Comparison of ENCODE assay signal across 8 mouse cellular contexts in genomic region chr6:38874035-38874434, GRCm38 (mm10). TPM values are rescaled to one million over a fixed set of nuclear protein-coding genes. Genes with fewer than 3 reads are reported as not detected.
DNase-seq lines count a peak whose midpoint lies in the region; ATAC-seq and TF ChIP-seq lines count a peak whose summit lies in the region.

No protein-coding gene starts in this region.

- DNase-seq in MN1 (ENCODE audit: low spot score) = peak; percentile 79
- peak; percentile 76 for DNase-seq in heart, postnatal 0 days (ENCODE audit: low spot score)
- peak; percentile 64 to 83 for DNase-seq in kidney, postnatal 25 days
- DNase-seq in thymus, postnatal 25 days = peak; percentile 50

- no peak overlapping the region for H3K27ac ChIP-seq in brown adipose tissue, adult 24 weeks (replicated peaks; ENCODE audit: low read depth, low read length)
- H3K27ac ChIP-seq in heart, postnatal 0 days (ENCODE audit: low read depth) = no peak overlapping the region
- H3K27ac ChIP-seq in liver, embryonic 16.5 days (ENCODE audit: low read length) = peak overlapping the region; percentile 98
- H3K27ac ChIP-seq in neural tube, embryonic 13.5 days (replicated peaks) = peak overlapping the region; percentile 99

- H3K4me3 ChIP-seq in brown adipose tissue, adult 24 weeks (ENCODE audit: insufficient read depth, low read depth, low read length) = peak overlapping the region; percentile 68
- peak overlapping the region; percentile 100 for H3K4me3 ChIP-seq in heart, postnatal 0 days (ENCODE audit: low read depth, low read length)
- H3K4me3 ChIP-seq in liver, embryonic 16.5 days (ENCODE audit: low read depth, low read length) = peak overlapping the region; percentile 95
- peak overlapping the region; percentile 100 for H3K4me3 ChIP-seq in neural tube, embryonic 13.5 days

- peak overlapping the region; percentile 88 for H3K4me2 ChIP-seq in heart, postnatal 0 days (ENCODE audit: low read depth, low read length)
- H3K4me2 ChIP-seq in liver, embryonic 16.5 days (ENCODE audit: low read depth, low read length) = peak overlapping the region; percentile 71
- peak overlapping the region; percentile 72 for H3K4me2 ChIP-seq in neural tube, embryonic 13.5 days

- no peaks in the 10 kb centered on the region for H3K9me3 ChIP-seq in heart, postnatal 0 days (replicated peaks; ENCODE audit: control insufficient read depth, low read length)
- no peaks in the 10 kb centered on the region for H3K9me3 ChIP-seq in liver, embryonic 16.5 days (replicated peaks; ENCODE audit: control insufficient read depth, low read length)
- H3K9me3 ChIP-seq in neural tube, embryonic 13.5 days = no peaks in the 10 kb centered on the region

- ATAC-seq in erythroid progenitor cell, adult 5-6 weeks (replicated peaks; ENCODE audit: low FRiP score, poor library complexity, severe bottlenecking) = peak; percentile 63
- ATAC-seq in heart, postnatal 0 days (ENCODE audit: insufficient read depth, low read depth) = no peak
- no peak for ATAC-seq in liver, embryonic 16.5 days (ENCODE audit: low read depth)
- no peak for ATAC-seq in neural tube, embryonic 13.5 days (ENCODE audit: low read depth)

- peaks cover 9% of the 10 kb centered on the region for H3K4me1 ChIP-seq in brown adipose tissue, adult 24 weeks (ENCODE audit: control insufficient read depth, insufficient read depth, insufficient read length, low read length)
- peaks cover 5% of the 10 kb centered on the region; the same call in 1 of the 2 replicates for H3K4me1 ChIP-seq in heart, postnatal 0 days (ENCODE audit: control insufficient read depth, insufficient read depth)
- peaks cover 42% of the 10 kb centered on the region for H3K4me1 ChIP-seq in liver, embryonic 16.5 days (ENCODE audit: control insufficient read depth, low read depth, low read length)
- H3K4me1 ChIP-seq in neural tube, embryonic 13.5 days (replicated peaks) = peaks cover 51% of the 10 kb centered on the region

- peak; percentile 61 for TF ChIP-seq CTCF in heart, postnatal 0 days (IDR thresholded peaks at IDR 0.05; ENCODE audit: low read depth)

- WGBS in heart, postnatal 0 days = 10% methylated on average over 8 of the region's 8 CpGs
- WGBS in liver, embryonic 16.5 days (ENCODE audit: insufficient replicate concordance) = 6% methylated on average over 8 of the region's 8 CpGs
- WGBS in neural tube, embryonic 13.5 days = 3% methylated on average over 8 of the region's 8 CpGs

- no peak for TF ChIP-seq EP300 in heart, postnatal 0 days (IDR thresholded peaks at IDR 0.05; ENCODE audit: low read depth)

- H3K9ac ChIP-seq in heart, postnatal 0 days (replicated peaks; ENCODE audit: low read depth, low read length) = peak overlapping the region; percentile 99; the same call in 1 of the 2 replicates
- H3K9ac ChIP-seq in liver, embryonic 16.5 days (ENCODE audit: low read depth, low read length) = peak overlapping the region; percentile 100
- peak overlapping the region; percentile 100 for H3K9ac ChIP-seq in neural tube, embryonic 13.5 days

- no peaks in the 10 kb centered on the region; the same call in 1 of the 2 replicates for H3K36me3 ChIP-seq in heart, postnatal 0 days (replicated peaks; ENCODE audit: control insufficient read depth, insufficient read depth, low read length)
- H3K36me3 ChIP-seq in liver, embryonic 16.5 days (ENCODE audit: control insufficient read depth, insufficient read depth) = peaks cover 10% of the 10 kb centered on the region
- H3K36me3 ChIP-seq in neural tube, embryonic 13.5 days = 0 out of 2 replicates have a peak, but pooled peaks cover 9% of the 10 kb centered on the region

- no peaks in the 10 kb centered on the region for H3K27me3 ChIP-seq in heart, postnatal 0 days (ENCODE audit: control insufficient read depth, insufficient read depth, low read length)
- H3K27me3 ChIP-seq in liver, embryonic 16.5 days (ENCODE audit: control insufficient read depth, insufficient read depth, low read depth, low read length) = 0 out of 2 replicates have a peak, but pooled peaks cover 3% of the 10 kb centered on the region
- H3K27me3 ChIP-seq in neural tube, embryonic 13.5 days = 0 out of 2 replicates have a peak, but pooled peaks cover 11% of the 10 kb centered on the region

RNA-seq across cellular contexts. Expression of gene Tbxas1, which starts 1.2 kb away (rescaled TPM):
- polyA plus RNA-seq in brown adipose tissue, adult 24 weeks (2012; ENCODE audit: insufficient read depth, insufficient read length, missing spikeins) = 1.4 and 1.8 TPM in 2 replicates
- total RNA-seq in erythroid progenitor cell, adult 5-6 weeks (2015; ENCODE audit: low replicate concordance) = 18.7 and 18.9 TPM in 2 replicates
- total RNA-seq in erythroid progenitor cell, adult 5-6 weeks (2017; ENCODE audit: low replicate concordance) = 18.6 and 48.0 TPM in 2 replicates
- 0.77 and 1.6 TPM in 2 replicates for total RNA-seq in heart, postnatal 0 days (2014; rRNA removed; ENCODE audit: low replicate concordance)
- polyA plus RNA-seq in heart, postnatal 0 days (2015; fragmentation: Nextera tagmentation; extraction: Ambion mirVana) = 0.64 and 0.74 TPM in 2 replicates
- polyA plus RNA-seq in liver, embryonic 16.5 days (2015; fragmentation: Nextera tagmentation; extraction: Ambion mirVana) = 10.8 and 12.8 TPM in 2 replicates
- 2.5 and 4.1 TPM in 2 replicates for polyA plus RNA-seq in neural tube, embryonic 13.5 days (2015; fragmentation: Nextera tagmentation; extraction: Ambion mirVana)

RNA-seq across cellular contexts. Expression of gene Hipk2, which starts 1.9 kb away (rescaled TPM):
- polyA plus RNA-seq in brown adipose tissue, adult 24 weeks (2012; ENCODE audit: insufficient read depth, insufficient read length, missing spikeins) = 23.7 and 63.9 TPM in 2 replicates
- total RNA-seq in erythroid progenitor cell, adult 5-6 weeks (2015; ENCODE audit: low replicate concordance) = 274 and 280 TPM in 2 replicates
- 160 and 174 TPM in 2 replicates for total RNA-seq in erythroid progenitor cell, adult 5-6 weeks (2017; ENCODE audit: low replicate concordance)
- 39.2 and 45.0 TPM in 2 replicates for total RNA-seq in heart, postnatal 0 days (2014; rRNA removed; ENCODE audit: low replicate concordance)
- polyA plus RNA-seq in heart, postnatal 0 days (2015; fragmentation: Nextera tagmentation; extraction: Ambion mirVana) = 9.4 and 9.8 TPM in 2 replicates
- polyA plus RNA-seq in liver, embryonic 16.5 days (2015; fragmentation: Nextera tagmentation; extraction: Ambion mirVana) = 17.5 and 19.8 TPM in 2 replicates
- 32.8 and 37.9 TPM in 2 replicates for polyA plus RNA-seq in neural tube, embryonic 13.5 days (2015; fragmentation: Nextera tagmentation; extraction: Ambion mirVana)

Comparison
In these comparisons a context has a peak if more than half of its experiments do, and no peak if none do; other contexts are left out.
1. H3K27ac ChIP-seq: peak in liver, embryonic 16.5 days (single experiment) and neural tube, embryonic 13.5 days (single experiment); none in brown adipose tissue, adult 24 weeks (single experiment) and heart, postnatal 0 days (single experiment).
2. Peak in every context shown above with its lines, with median percentiles within 50 percentile points of each other: DNase-seq, H3K4me3 ChIP-seq, H3K4me2 ChIP-seq and H3K9ac ChIP-seq.